Mouse (Mus musculus): Measurements from ENCODE around the gene Glis3.

The Glis3 gene

GRCm38 (mm10) chr19:28402956-28403355 is 276.9 kb downstream of the Glis3 start:
- Histone ChIP-seq H3K27me3 (ENCODE audit: control insufficient read depth, insufficient read depth, low read length, poor library complexity, severe bottlenecking) (no peaks in the 10 kb centered on the region), H3K36me3 (ENCODE audit: control insufficient read depth, insufficient read depth, low read length, poor library complexity, severe bottlenecking) (no peaks in the 10 kb centered on the region)
- no peak for DNase-seq (ENCODE audit: low read depth, low spot score)

- Histone ChIP-seq H3K36me3 (ENCODE audit: control insufficient read depth, insufficient read depth, low read length, poor library complexity, severe bottlenecking) (no peaks in the 10 kb centered on the region), H3K27me3 (ENCODE audit: control insufficient read depth, insufficient read depth, low read length, poor library complexity, severe bottlenecking) (no peaks in the 10 kb centered on the region)
- DNase-seq (ENCODE audit: low read depth, low spot score) = no peak
Measured at GRCm38 (mm10) chr19:28395584-28395861, 284.4 kb downstream of the Glis3 start.

- Histone ChIP-seq H3K36me3 (ENCODE audit: control insufficient read depth, insufficient read depth, low read length, poor library complexity, severe bottlenecking) (no peaks in the 10 kb centered on the region), H3K27me3 (ENCODE audit: control insufficient read depth, insufficient read depth, low read length, poor library complexity, severe bottlenecking) (no peaks in the 10 kb centered on the region)
- no peak for DNase-seq (ENCODE audit: low read depth, low spot score)
Measured at GRCm38 (mm10) chr19:28394826-28395583, 284.9 kb downstream of the Glis3 start.

GRCm38 (mm10) chr19:28393766-28394165 is 286.1 kb downstream of the Glis3 start:
- no peaks in the 10 kb centered on the region for H3K27me3 ChIP-seq (ENCODE audit: control insufficient read depth, insufficient read depth, low read length, poor library complexity, severe bottlenecking)
- H3K36me3 ChIP-seq (ENCODE audit: control insufficient read depth, insufficient read depth, low read length, poor library complexity, severe bottlenecking) = no peaks in the 10 kb centered on the region
- no peak for DNase-seq (ENCODE audit: low read depth, low spot score)

- no peaks in the 10 kb centered on the region for H3K27me3 ChIP-seq (ENCODE audit: control insufficient read depth, insufficient read depth, low read length, poor library complexity, severe bottlenecking)
- no peak for DNase-seq (ENCODE audit: low read depth, low spot score)
- no peaks in the 10 kb centered on the region for H3K36me3 ChIP-seq (ENCODE audit: control insufficient read depth, insufficient read depth, low read length, poor library complexity, severe bottlenecking)
Measured at GRCm38 (mm10) chr19:28392838-28393237, 287.0 kb downstream of the Glis3 start.

- no peaks in the 10 kb centered on the region for H3K27me3 ChIP-seq (ENCODE audit: control insufficient read depth, insufficient read depth, low read length, poor library complexity, severe bottlenecking)
- H3K36me3 ChIP-seq (ENCODE audit: control insufficient read depth, insufficient read depth, low read length, poor library complexity, severe bottlenecking) = no peaks in the 10 kb centered on the region
- no peak for DNase-seq (ENCODE audit: low read depth, low spot score)
Measured at GRCm38 (mm10) chr19:28390920-28391319, 289.0 kb downstream of the Glis3 start.

- Histone ChIP-seq H3K36me3 (ENCODE audit: control insufficient read depth, insufficient read depth, low read length, poor library complexity, severe bottlenecking) (no peaks in the 10 kb centered on the region), H3K27me3 (ENCODE audit: control insufficient read depth, insufficient read depth, low read length, poor library complexity, severe bottlenecking) (no peaks in the 10 kb centered on the region)
- no peak for DNase-seq (ENCODE audit: low read depth, low spot score)
Measured at GRCm38 (mm10) chr19:28389146-28389545, 290.7 kb downstream of the Glis3 start.

GRCm38 (mm10) chr19:28383425-28383824 is 296.5 kb downstream of the Glis3 start:
- no peaks in the 10 kb centered on the region for H3K36me3 ChIP-seq (ENCODE audit: control insufficient read depth, insufficient read depth, low read length, poor library complexity, severe bottlenecking)
- H3K27me3 ChIP-seq (ENCODE audit: control insufficient read depth, insufficient read depth, low read length, poor library complexity, severe bottlenecking) = no peaks in the 10 kb centered on the region
- DNase-seq (ENCODE audit: low read depth, low spot score) = no peak

- no peaks in the 10 kb centered on the region for H3K36me3 ChIP-seq (ENCODE audit: control insufficient read depth, insufficient read depth, low read length, poor library complexity, severe bottlenecking)
- H3K27me3 ChIP-seq (ENCODE audit: control insufficient read depth, insufficient read depth, low read length, poor library complexity, severe bottlenecking) = no peaks in the 10 kb centered on the region
- no peak for DNase-seq (ENCODE audit: low read depth, low spot score)
Measured at GRCm38 (mm10) chr19:28382168-28382911, 297.5 kb downstream of the Glis3 start.

- no peak for DNase-seq (ENCODE audit: low read depth, low spot score)
- no peaks in the 10 kb centered on the region for H3K36me3 ChIP-seq (ENCODE audit: control insufficient read depth, insufficient read depth, low read length, poor library complexity, severe bottlenecking)
- H3K27me3 ChIP-seq (ENCODE audit: control insufficient read depth, insufficient read depth, low read length, poor library complexity, severe bottlenecking) = no peaks in the 10 kb centered on the region
Measured at GRCm38 (mm10) chr19:28381441-28381840, 298.4 kb downstream of the Glis3 start.

GRCm38 (mm10) chr19:28380691-28381262 is 299.1 kb downstream of the Glis3 start:
- no peak for DNase-seq (ENCODE audit: low read depth, low spot score)
- Histone ChIP-seq H3K36me3 (ENCODE audit: control insufficient read depth, insufficient read depth, low read length, poor library complexity, severe bottlenecking) (no peaks in the 10 kb centered on the region), H3K27me3 (ENCODE audit: control insufficient read depth, insufficient read depth, low read length, poor library complexity, severe bottlenecking) (no peaks in the 10 kb centered on the region)

GRCm38 (mm10) chr19:28377788-28378295 is 302.0 kb downstream of the Glis3 start:
- no peaks in the 10 kb centered on the region for H3K36me3 ChIP-seq (ENCODE audit: control insufficient read depth, insufficient read depth, low read length, poor library complexity, severe bottlenecking)
- no peak for DNase-seq (ENCODE audit: low read depth, low spot score)
- no peaks in the 10 kb centered on the region for H3K27me3 ChIP-seq (ENCODE audit: control insufficient read depth, insufficient read depth, low read length, poor library complexity, severe bottlenecking)

- H3K36me3 ChIP-seq (ENCODE audit: control insufficient read depth, insufficient read depth, low read length, poor library complexity, severe bottlenecking) = no peaks in the 10 kb centered on the region
- DNase-seq (ENCODE audit: low read depth, low spot score) = no peak
- H3K27me3 ChIP-seq (ENCODE audit: control insufficient read depth, insufficient read depth, low read length, poor library complexity, severe bottlenecking) = no peaks in the 10 kb centered on the region
Measured at GRCm38 (mm10) chr19:28376401-28376800, 303.5 kb downstream of the Glis3 start.

- Histone ChIP-seq H3K36me3 (ENCODE audit: control insufficient read depth, insufficient read depth, low read length, poor library complexity, severe bottlenecking) (no peaks in the 10 kb centered on the region), H3K27me3 (ENCODE audit: control insufficient read depth, insufficient read depth, low read length, poor library complexity, severe bottlenecking) (no peaks in the 10 kb centered on the region)
- no peak for DNase-seq (ENCODE audit: low read depth, low spot score)
Measured at GRCm38 (mm10) chr19:28375746-28376145, 304.1 kb downstream of the Glis3 start.

- Histone ChIP-seq H3K36me3 (ENCODE audit: control insufficient read depth, insufficient read depth, low read length, poor library complexity, severe bottlenecking) (no peaks in the 10 kb centered on the region), H3K27me3 (ENCODE audit: control insufficient read depth, insufficient read depth, low read length, poor library complexity, severe bottlenecking) (no peaks in the 10 kb centered on the region)
- DNase-seq (ENCODE audit: low read depth, low spot score) = no peak
Measured at GRCm38 (mm10) chr19:28374524-28374923, 305.4 kb downstream of the Glis3 start.
